Mouse (Mus musculus): ENCODE results near the gene Arid4b. TPM values are rescaled to one million over a fixed set of nuclear protein-coding genes. Genes with fewer than 3 reads are reported as not detected.

Arid4b gene
- polyA plus RNA-seq, 1 experiment from 2014 or later: 57.3 TPM

DNA sequence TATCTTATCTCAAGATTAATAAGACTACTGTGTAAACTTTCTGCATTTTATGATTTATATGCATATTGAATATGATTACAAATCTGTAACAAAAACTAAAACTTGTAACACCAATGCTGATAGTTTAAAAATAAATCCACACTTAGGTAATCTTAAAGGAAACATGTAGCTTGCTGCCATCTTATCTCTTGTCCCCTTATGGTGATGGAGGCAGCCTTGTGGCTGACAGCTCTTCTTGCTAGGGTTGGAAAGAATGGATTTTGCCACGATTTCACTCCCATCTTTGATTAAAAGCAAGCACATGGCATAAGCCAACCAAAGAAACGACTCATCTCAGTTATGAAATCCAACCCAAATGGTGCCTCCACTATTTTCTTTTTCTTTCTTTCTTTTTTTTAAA is 18.5 kb upstream of the Arid4b start:
- H3K9ac ChIP-seq (ENCODE audit: low read length): no peak overlapping the region

DNA sequence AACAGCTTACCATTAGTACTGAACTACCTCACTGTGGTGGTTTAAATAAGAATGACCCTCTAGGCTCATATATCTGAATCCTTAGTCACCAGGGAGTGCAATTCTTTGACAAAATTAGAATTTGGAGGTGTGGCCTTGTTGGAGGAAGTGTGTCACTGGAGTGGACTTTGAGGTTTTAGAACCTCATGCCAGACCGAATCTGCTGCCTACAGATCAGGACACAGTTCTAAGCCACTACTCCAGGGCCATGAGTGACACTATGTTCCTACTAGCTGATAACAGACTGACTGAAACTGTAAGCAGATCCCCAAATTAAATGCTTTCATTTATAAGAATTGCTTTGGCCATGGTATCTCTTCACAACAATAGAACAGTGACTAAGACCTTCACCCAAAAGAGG is 13.2 kb upstream of the Arid4b start:
- no peaks in the 10 kb centered on the region for H3K9me3 ChIP-seq (replicated peaks; ENCODE audit: control insufficient read depth, low read length)
- H3K36me3 ChIP-seq (ENCODE audit: control insufficient read depth, insufficient read depth, low read length): peaks cover 71% of the 10 kb centered on the region
- H3K4me2 ChIP-seq (ENCODE audit: low read length): no peak overlapping the region
- no peak overlapping the region for H3K4me3 ChIP-seq (ENCODE audit: low read depth, low read length)
- WGBS: 97% methylated on average over 1 of the region's 1 CpGs
- no peak overlapping the region for H3K9ac ChIP-seq (ENCODE audit: low read length)
- DNase-seq (ENCODE audit: low spot score) (no peak), ATAC-seq (no peak)
- H3K4me1 ChIP-seq (ENCODE audit: control insufficient read depth, insufficient read depth, low read length): no peaks in the 10 kb centered on the region
- no peak overlapping the region for H3K27ac ChIP-seq (ENCODE audit: low read depth, low read length)
- H3K27me3 ChIP-seq (replicated peaks; ENCODE audit: control insufficient read depth, insufficient read depth, low read length): no peaks in the 10 kb centered on the region

More for the DNA sequence above, 18.5 kb upstream of the Arid4b start:
- Histone ChIP-seq H3K9me3 (replicated peaks; ENCODE audit: control insufficient read depth, low read length) (no peaks in the 10 kb centered on the region), H3K27me3 (replicated peaks; ENCODE audit: control insufficient read depth, insufficient read depth, low read length) (no peaks in the 10 kb centered on the region), H3K27ac (ENCODE audit: low read depth, low read length) (no peak overlapping the region), H3K4me2 (ENCODE audit: low read length) (no peak overlapping the region), H3K4me3 (ENCODE audit: low read depth, low read length) (no peak overlapping the region), H3K4me1 (ENCODE audit: control insufficient read depth, insufficient read depth, low read length) (peaks cover 6% of the 10 kb centered on the region; the same call in 1 of the 2 replicates), H3K36me3 (ENCODE audit: control insufficient read depth, insufficient read depth, low read length) (peaks cover 25% of the 10 kb centered on the region)
- DNase-seq (ENCODE audit: low spot score) (no peak), ATAC-seq (no peak)
- WGBS: 75% methylated on average over 2 of the region's 2 CpGs

DNA sequence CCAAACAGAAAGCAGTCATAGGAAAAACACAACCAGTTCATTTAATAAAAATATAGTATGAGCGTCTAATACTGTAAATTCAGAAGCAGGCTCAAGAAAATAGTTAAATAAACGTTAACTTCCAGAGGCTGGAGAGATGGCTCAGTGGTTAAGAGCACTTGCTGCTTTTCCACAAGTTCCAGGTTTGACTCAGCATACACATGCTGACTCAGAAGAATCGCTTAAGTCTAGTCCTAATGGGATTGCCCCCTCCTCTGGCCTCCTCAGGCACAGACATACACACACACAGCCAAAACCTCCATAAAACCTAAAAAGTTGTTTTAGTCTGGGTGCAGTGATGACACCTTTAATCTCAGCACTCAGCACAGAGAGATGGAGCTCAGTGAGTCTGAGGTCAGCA is 6.2 kb upstream of the Arid4b start:
- no peaks in the 10 kb centered on the region for H3K9me3 ChIP-seq (replicated peaks; ENCODE audit: control insufficient read depth, low read length)
- H3K27me3 ChIP-seq (replicated peaks; ENCODE audit: control insufficient read depth, insufficient read depth, low read length): no peaks in the 10 kb centered on the region
- no peak overlapping the region for H3K4me2 ChIP-seq (ENCODE audit: low read length)
- ATAC-seq (no peak), DNase-seq (ENCODE audit: low spot score) (no peak)
- peaks cover 56% of the 10 kb centered on the region for H3K36me3 ChIP-seq (ENCODE audit: control insufficient read depth, insufficient read depth, low read length)
- H3K4me1 ChIP-seq (ENCODE audit: control insufficient read depth, insufficient read depth, low read length): peaks cover under 1% of the 10 kb centered on the region
- 95% methylated on average over 3 of the region's 3 CpGs for WGBS
- H3K9ac ChIP-seq (ENCODE audit: low read length): no peak overlapping the region
- no peak overlapping the region for H3K4me3 ChIP-seq (ENCODE audit: low read depth, low read length)
- no peak overlapping the region for H3K27ac ChIP-seq (ENCODE audit: low read depth, low read length)

DNA sequence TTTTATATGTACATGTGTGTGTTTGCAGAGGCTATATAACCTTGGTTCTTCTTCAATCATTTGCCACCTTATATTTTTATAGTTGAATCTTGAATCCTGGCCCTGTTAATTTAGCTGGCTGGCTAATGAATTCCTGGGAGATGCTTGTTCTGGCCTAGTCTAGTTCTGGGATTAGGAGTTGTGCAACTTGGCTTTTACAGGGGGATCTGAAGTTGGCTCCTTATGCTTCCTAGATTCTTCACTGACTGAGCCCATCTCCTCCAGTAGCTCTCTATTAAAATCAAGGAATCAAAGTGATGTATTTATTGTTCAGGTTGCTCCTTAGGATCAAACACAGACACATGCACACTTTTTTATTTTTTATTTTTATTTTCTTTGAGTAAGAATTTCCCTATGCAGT is 3.5 kb upstream of the Arid4b start:
- H3K4me1 ChIP-seq (ENCODE audit: control insufficient read depth, insufficient read depth, low read length): peaks cover 6% of the 10 kb centered on the region
- no peak overlapping the region for H3K4me3 ChIP-seq (ENCODE audit: low read depth, low read length)
- H3K9me3 ChIP-seq (replicated peaks; ENCODE audit: control insufficient read depth, low read length): no peaks in the 10 kb centered on the region
- no peaks in the 10 kb centered on the region for H3K27me3 ChIP-seq (replicated peaks; ENCODE audit: control insufficient read depth, insufficient read depth, low read length)
- peaks cover 29% of the 10 kb centered on the region for H3K36me3 ChIP-seq (ENCODE audit: control insufficient read depth, insufficient read depth, low read length)
- no peak overlapping the region for H3K9ac ChIP-seq (ENCODE audit: low read length)
- no peak overlapping the region for H3K4me2 ChIP-seq (ENCODE audit: low read length)
- ATAC-seq (no peak), DNase-seq (ENCODE audit: low spot score) (no peak)
- H3K27ac ChIP-seq (ENCODE audit: low read depth, low read length): no peak overlapping the region

DNA sequence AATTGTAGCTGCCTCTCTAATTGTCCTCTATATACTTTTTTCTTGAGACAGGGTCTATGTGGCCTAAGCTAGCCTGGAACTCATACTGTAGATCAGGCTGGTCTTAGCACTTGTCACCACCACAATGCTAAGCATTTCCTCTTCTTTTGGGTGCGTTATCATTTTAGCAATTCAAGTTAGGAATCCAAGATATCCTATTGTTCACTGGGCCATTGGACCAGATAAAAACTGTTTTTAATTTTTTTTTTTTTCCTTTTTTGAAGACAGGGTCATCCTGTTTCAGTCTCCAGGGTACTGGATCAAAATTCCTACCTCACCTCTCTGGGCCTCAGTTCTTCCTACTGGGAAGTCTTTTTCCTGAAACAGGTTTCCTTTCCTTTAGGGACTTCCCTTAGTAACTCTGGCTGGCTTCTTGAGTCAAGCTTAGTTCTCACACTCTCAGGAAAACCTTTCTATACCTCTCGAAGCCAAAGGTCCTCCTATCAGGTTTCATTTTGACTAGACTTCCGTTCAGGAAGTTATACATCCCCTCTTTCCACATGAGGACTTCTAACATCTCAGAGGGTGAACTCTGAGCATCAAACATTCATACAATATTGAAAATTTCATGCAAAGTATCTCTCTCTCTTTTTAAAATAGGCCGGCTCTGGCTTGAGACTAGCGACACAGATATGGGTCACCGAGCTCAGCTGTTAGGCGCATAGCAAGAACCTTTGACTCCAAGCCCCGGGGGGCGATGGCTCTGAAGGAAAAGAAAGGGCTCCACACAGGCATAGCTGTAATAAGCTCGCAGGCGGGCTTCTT is 621 bp upstream of the Arid4b start:
- WGBS: 7% methylated on average over 11 of the region's 11 CpGs

DNA sequence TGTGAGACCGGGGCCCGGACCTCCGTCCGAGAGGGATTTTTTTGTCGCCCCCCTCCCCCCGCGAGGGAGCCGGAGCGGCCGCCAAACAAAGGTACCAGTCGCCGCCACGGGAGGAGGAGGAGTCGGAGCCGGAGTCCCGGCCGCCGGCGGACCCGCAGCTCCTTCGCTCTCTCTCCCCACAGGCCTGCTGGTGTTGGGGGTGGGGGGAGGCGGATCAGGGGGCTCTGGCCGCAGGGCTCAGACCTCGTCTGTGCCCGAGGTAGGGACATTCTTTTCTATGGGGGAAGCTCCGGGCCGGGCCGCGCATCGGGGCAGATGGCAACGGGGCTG is 875 bp downstream of the Arid4b start:
- peaks cover 9% of the 10 kb centered on the region for H3K36me3 ChIP-seq (ENCODE audit: control insufficient read depth, insufficient read depth, low read length)
- peak overlapping the region; percentile 76; the same call in 1 of the 2 replicates for H3K4me2 ChIP-seq (ENCODE audit: low read length)
- peak overlapping the region; percentile 98 for H3K9ac ChIP-seq (ENCODE audit: low read length)
- peaks cover 10% of the 10 kb centered on the region for H3K4me1 ChIP-seq (ENCODE audit: control insufficient read depth, insufficient read depth, low read length)
- ATAC-seq (peak; percentile 47), DNase-seq (ENCODE audit: low spot score) (no peak)
- no peaks in the 10 kb centered on the region for H3K9me3 ChIP-seq (replicated peaks; ENCODE audit: control insufficient read depth, low read length)
- H3K27ac ChIP-seq (ENCODE audit: low read depth, low read length): peak overlapping the region; percentile 96
- H3K4me3 ChIP-seq (ENCODE audit: low read depth, low read length): peak overlapping the region; percentile 98
- WGBS: 0% methylated on average over 26 of the region's 31 CpGs
- no peaks in the 10 kb centered on the region for H3K27me3 ChIP-seq (replicated peaks; ENCODE audit: control insufficient read depth, insufficient read depth, low read length)

More for the DNA sequence above, 621 bp upstream of the Arid4b start:
- no peaks in the 10 kb centered on the region for H3K9me3 ChIP-seq (replicated peaks; ENCODE audit: control insufficient read depth, low read length)
- peak overlapping the region; percentile 90 for H3K27ac ChIP-seq (ENCODE audit: low read depth, low read length)
- peak overlapping the region; percentile 62 for H3K4me3 ChIP-seq (ENCODE audit: low read depth, low read length)
- peak overlapping the region; percentile 78 for H3K9ac ChIP-seq (ENCODE audit: low read length)
- peaks cover 10% of the 10 kb centered on the region for H3K4me1 ChIP-seq (ENCODE audit: control insufficient read depth, insufficient read depth, low read length)
- H3K36me3 ChIP-seq (ENCODE audit: control insufficient read depth, insufficient read depth, low read length): peaks cover 9% of the 10 kb centered on the region
- no peaks in the 10 kb centered on the region for H3K27me3 ChIP-seq (replicated peaks; ENCODE audit: control insufficient read depth, insufficient read depth, low read length)
- H3K4me2 ChIP-seq (ENCODE audit: low read length): peak overlapping the region; percentile 60
- ATAC-seq: no peak
- no peak for DNase-seq (ENCODE audit: low spot score)

DNA sequence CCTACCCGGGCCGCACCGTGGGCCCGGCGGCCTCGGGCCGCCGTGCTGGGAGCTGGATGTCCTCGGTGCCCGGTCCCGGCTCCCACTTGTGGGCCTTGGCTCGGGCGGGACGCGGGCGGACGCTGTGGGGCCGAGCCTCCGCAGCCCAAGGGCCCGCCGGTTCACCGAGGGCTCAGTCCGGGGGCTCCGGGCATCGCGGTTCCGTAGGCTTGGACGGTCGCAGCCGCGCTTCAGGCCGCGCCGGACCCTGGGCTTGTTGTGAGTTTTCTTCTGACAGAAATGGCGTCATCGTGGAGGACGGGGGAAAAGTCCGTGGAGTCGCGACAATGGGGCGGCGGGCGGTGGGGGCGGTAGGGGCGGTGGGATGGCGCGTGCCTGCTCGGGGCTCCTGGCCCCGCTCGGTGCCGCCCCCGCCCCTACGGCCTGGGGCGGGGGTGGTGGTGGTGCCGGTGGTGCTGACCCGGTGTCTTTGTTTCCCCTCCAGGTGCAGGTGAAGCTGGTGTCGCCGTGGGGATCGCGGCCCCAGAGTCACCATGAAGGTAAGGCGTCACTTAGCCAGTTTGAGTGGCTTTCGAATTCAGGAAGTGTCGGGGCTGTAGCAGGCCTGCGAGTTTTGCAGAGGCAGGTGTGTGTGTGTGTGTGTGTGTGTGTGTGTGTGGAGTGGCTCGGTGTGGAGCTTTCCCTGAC is 1.5 kb downstream of the Arid4b start:
- Histone ChIP-seq H3K27ac (ENCODE audit: low read depth, low read length) (peak overlapping the region; percentile 96), H3K4me3 (ENCODE audit: low read depth, low read length) (peak overlapping the region; percentile 98), H3K4me1 (ENCODE audit: control insufficient read depth, insufficient read depth, low read length) (peaks cover 10% of the 10 kb centered on the region), H3K4me2 (ENCODE audit: low read length) (peak overlapping the region; percentile 76), H3K9me3 (replicated peaks; ENCODE audit: control insufficient read depth, low read length) (no peaks in the 10 kb centered on the region), H3K36me3 (ENCODE audit: control insufficient read depth, insufficient read depth, low read length) (peaks cover 6% of the 10 kb centered on the region), H3K27me3 (replicated peaks; ENCODE audit: control insufficient read depth, insufficient read depth, low read length) (no peaks in the 10 kb centered on the region), H3K9ac (ENCODE audit: low read length) (peak overlapping the region; percentile 98)
- no peak for ATAC-seq
- WGBS: under 1% methylated on average over 58 of the region's 65 CpGs
- DNase-seq (ENCODE audit: low spot score): peak; percentile 22

DNA sequence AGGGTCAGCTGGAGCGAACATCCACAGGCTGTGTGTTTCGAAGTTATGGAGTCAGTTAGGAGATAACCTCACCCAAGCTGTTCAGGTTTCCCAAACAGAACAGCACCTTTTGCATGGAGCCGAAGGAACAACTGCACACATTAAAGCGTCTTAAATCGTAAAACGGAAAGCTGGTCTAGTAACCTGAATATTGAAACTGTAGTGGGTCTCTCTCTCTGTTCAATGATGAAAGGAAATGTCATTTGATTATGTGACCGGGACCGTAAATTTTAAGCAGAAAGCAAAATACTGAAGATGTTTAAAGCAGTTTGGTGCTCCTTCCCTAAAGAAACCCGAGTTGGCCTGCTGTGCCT is 2.0 kb downstream of the Arid4b start:
- peak overlapping the region; percentile 76 for H3K4me2 ChIP-seq (ENCODE audit: low read length)
- H3K27me3 ChIP-seq (replicated peaks; ENCODE audit: control insufficient read depth, insufficient read depth, low read length): no peaks in the 10 kb centered on the region
- ATAC-seq: no peak
- peaks cover 4% of the 10 kb centered on the region for H3K36me3 ChIP-seq (ENCODE audit: control insufficient read depth, insufficient read depth, low read length)
- no peaks in the 10 kb centered on the region for H3K9me3 ChIP-seq (replicated peaks; ENCODE audit: control insufficient read depth, low read length)
- DNase-seq (ENCODE audit: low spot score): no peak
- peak overlapping the region; percentile 98 for H3K9ac ChIP-seq (ENCODE audit: low read length)
- peak overlapping the region; percentile 98 for H3K4me3 ChIP-seq (ENCODE audit: low read depth, low read length)
- H3K4me1 ChIP-seq (ENCODE audit: control insufficient read depth, insufficient read depth, low read length): peaks cover 10% of the 10 kb centered on the region
- peak overlapping the region; percentile 96; the same call in 1 of the 2 replicates for H3K27ac ChIP-seq (ENCODE audit: low read depth, low read length)
- 13% methylated on average over 9 of the region's 9 CpGs for WGBS

DNA sequence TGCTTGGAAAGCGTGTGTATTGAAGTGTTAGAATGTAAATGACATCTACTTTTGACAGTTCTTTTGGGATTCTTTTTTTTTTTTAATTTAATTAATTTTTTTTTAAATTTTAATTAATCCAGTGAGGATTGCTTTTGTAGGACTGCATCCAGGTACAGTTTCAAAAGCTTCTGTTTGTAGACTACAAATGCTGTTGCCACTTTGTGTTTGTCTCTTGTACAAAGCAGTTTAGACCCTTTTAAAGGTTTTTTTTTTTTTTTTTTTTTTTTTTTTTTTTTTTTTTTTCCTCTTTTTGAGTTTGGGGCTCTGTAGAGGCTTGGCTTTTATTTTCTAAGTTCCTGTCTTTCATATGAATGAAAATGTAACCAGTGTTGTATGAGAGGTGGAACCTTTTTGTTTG is 2.7 kb downstream of the Arid4b start:
- Histone ChIP-seq H3K36me3 (ENCODE audit: control insufficient read depth, insufficient read depth, low read length) (peaks cover 4% of the 10 kb centered on the region; the same call in 1 of the 2 replicates), H3K4me2 (ENCODE audit: low read length) (no peak overlapping the region), H3K27ac (ENCODE audit: low read depth, low read length) (no peak overlapping the region), H3K9ac (ENCODE audit: low read length) (no peak overlapping the region), H3K27me3 (replicated peaks; ENCODE audit: control insufficient read depth, insufficient read depth, low read length) (no peaks in the 10 kb centered on the region), H3K4me1 (ENCODE audit: control insufficient read depth, insufficient read depth, low read length) (peaks cover 10% of the 10 kb centered on the region), H3K4me3 (ENCODE audit: low read depth, low read length) (no peak overlapping the region), H3K9me3 (replicated peaks; ENCODE audit: control insufficient read depth, low read length) (no peaks in the 10 kb centered on the region)
- no peak for ATAC-seq
- no peak for DNase-seq (ENCODE audit: low spot score)
- 83% methylated on average over 1 of the region's 1 CpGs for WGBS

Measured in forebrain, embryonic 14.5 days (tissue).